Mouse (Mus musculus) R1 (cell line): ENCODE data around the gene Rnf39.

ENCODE experiments used
- DNase-seq: peaks from one replicate; pipeline ENCODE4 v3.0.0-alpha.2; 2018; ENCODE audit warnings: low read depth, low spot score

Gene Rnf39

DNA sequence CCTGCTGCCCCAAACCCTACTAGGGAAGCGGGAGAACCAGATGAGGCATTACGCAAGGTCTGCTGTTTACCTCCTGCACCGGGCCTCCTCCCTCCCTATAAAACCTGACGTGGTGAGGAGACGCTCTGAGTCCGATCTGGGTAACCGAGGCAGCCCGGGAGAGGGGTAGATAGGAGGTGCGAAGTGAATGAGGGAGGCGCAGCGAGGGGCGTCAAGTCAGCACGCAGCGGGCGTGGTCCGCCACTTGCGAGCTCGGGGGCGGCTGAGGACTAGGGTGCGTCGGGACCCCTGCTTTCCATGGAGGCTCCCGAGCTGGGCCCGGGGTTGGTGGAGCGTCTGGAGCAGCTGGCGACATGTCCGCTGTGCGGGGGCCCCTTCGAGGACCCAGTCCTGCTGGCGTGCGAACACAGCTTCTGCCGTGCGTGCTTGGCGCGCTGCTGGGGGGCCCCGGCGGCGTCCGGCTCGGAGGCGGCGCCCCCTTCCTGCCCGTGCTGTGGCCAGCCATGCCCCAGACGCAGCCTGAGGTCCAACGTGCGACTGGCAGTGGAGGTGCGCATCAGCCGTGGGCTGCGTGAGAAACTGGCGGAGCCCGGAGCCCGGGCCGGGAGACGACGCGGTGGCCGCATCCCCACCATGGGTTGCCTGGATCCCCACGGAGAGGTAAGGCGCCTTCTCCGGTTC lies at the start of gene Rnf39:
Gene Rnf39 (plus strand): TSS at position 128 of the 681 bp plus-strand sequence.
- DNase-seq = peak; percentile 61

- DNase-seq = no peak
Measured at GRCm38 (mm10) chr17:36893387-36893786, 49.3 kb upstream of the Rnf39 start.

DNA sequence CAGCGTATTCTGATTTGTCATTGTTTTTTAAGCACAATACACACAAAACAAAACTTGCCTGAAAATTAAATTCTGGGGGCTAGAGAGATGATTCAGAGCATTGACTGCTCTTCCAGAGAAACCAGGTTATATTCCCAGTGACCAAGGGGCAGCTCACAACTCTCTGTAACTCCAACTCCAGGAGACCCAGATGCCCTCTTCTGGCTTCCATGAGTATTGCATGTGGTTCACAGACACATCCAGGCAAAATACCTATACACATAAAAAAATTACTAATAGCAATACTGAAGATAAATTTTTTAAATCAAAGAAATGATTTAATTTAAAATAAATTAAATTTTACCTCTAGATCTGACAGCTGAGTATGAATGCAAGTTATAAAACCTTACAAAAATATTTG lies 46.1 kb upstream of the Rnf39 start:
- peak; percentile 69 for DNase-seq

- DNase-seq = no peak
Measured at GRCm38 (mm10) chr17:36897065-36897464, 45.7 kb upstream of the Rnf39 start.

GRCm38 (mm10) chr17:36897552-36898205 lies 45.0 kb upstream of the Rnf39 start, which contains the start of gene Trim31:
TSS of gene Trim31 (plus strand) at chr17:36898118.
- DNase-seq = no peak

GRCm38 (mm10) chr17:36899376-36899775 lies 43.3 kb upstream of the Rnf39 start:
- no peak for DNase-seq

DNA sequence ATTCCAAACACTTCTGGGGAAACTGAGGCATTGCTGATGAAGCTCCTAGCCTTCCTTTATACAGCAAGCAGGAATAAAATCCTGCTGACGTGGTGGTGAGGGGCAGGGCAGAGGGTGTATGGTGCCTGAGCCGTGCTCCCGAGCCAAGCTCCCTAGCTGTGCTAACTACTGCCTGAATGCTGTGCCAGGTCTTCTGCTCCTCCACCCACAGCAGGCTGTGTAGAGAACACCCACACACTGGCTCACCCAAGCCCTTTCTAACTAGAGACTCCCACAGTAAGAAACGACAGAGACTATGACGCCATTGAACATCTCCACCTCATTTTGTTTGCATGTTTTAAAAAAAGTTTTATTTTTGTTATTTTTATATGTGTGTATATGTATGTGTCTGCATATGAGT lies 42.7 kb upstream of the Rnf39 start:
- DNase-seq = no peak

- DNase-seq = no peak
Measured at GRCm38 (mm10) chr17:36900691-36901090, 42.0 kb upstream of the Rnf39 start.

- DNase-seq = no peak
Measured at GRCm38 (mm10) chr17:36903651-36904050, 39.1 kb upstream of the Rnf39 start.

DNA sequence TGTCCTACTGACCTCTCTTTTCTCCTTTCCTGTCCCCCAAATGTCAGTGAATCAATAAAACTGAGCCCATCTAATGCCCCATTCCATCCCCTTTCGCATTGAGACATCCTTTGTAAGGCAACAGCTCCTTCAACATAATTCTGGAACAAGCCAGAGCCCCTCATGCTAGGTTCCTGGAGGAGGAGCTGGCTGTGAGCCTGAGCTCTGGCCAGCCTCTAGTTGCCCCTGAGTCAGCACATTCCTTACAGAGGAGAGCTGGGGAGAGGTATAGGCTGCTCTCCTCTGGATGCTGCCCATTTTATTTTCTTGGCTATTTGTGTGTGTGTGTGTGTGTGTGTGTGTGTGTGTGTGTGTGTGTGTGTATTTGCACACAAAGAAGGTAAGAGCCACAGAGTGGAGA lies 34.5 kb upstream of the Rnf39 start:
- DNase-seq = no peak

GRCm38 (mm10) chr17:36909802-36910201 lies 32.9 kb upstream of the Rnf39 start:
- DNase-seq = peak; percentile 28

- no peak for DNase-seq
Measured at GRCm38 (mm10) chr17:36912031-36912430, 30.7 kb upstream of the Rnf39 start.

DNA sequence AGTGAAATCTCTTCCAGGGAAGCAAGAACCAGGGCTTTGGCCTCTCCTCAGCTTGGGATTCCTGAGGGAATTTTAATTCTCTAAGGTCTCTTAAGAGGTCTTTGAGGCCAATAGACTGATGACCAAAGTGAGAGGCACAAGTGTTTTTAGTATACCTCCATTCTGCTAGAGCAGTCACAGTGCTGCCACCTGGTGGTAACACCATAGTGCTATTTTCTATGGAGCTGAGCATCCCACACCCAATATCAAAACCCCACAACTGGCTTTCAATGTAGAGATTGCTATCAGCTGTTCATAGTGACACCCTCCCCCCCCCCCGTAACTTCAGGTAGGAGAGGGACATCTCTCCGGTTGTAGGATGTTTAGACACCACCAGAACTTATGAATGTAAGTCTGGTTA lies 28.6 kb upstream of the Rnf39 start:
- DNase-seq = peak; percentile 82

- peak; percentile 68 for DNase-seq
Measured at GRCm38 (mm10) chr17:36915076-36915475, 27.6 kb upstream of the Rnf39 start.

DNA sequence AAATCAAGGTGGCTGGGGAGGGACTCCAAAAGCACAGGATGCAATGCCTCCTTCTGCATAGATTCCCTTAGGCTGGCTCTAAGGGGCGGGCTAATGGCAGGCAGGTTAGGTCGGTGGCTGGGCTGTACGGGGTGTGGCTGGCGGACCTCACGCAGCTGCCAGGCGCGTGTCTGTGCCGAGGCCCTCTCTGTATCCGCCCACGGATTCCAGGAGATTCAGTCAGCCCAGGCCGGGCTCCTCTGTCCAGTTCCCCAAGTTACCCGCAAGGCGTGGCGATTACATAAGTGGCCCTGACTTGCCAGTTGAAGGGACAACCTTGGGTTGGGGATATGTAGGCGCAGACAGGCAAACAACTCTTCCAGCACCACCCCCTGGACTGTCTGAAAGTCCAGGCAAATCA lies 22.5 kb upstream of the Rnf39 start:
- DNase-seq = peak; percentile 55

DNA sequence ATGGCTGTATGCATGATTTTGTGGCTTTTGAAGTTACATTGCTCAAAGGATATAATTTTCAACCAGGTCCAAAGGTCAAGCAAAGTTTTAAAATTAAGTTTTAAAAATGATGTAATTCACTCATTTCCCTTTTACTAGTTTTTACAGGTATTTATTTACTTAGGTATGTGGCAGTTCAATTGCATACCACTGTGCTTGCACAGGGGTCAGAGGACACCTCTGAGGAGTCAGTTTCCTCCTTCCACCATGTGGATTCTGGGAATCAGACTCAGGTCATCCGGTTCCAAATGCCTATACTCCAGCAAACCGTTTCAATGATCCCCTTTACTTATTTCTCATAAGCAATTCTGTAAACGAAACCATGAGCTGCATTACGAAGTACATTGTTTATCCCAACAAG lies 20.0 kb upstream of the Rnf39 start:
- no peak for DNase-seq

GRCm38 (mm10) chr17:36923491-36923890 lies 19.2 kb upstream of the Rnf39 start:
- peak; percentile 86 for DNase-seq

DNA sequence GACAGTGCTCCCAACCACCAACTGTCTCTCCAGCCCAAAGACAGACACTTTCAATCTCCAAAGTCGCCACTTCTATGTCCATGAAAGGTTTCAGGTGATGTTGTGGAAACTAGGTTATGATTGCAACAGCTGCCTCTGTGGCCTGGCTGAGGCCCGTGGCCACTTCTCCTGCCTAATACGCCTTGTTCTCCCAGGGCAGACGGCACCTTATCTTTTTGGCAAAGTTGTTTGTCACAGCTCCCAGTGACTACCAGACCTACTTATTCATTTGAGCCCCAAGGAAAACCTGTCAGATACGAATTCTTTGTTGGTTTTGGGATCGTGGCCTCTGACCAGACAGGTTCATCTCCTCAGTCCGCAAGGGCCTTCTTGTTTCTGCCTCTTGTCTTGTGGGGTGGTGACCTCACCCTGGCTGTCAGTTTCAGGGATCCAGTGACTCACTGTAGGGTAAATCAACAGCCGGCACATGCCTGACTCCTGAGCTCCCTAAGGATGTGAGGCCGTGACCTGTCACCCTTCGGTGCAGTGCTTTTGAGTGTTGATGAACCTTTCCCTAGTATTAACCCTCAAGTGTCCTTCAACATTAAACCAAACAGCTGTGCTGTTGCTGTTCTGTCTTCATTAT lies 15.1 kb upstream of the Rnf39 start:
- DNase-seq = no peak

- no peak for DNase-seq
Measured at GRCm38 (mm10) chr17:36929236-36929932, 13.3 kb upstream of the Rnf39 start.

DNA sequence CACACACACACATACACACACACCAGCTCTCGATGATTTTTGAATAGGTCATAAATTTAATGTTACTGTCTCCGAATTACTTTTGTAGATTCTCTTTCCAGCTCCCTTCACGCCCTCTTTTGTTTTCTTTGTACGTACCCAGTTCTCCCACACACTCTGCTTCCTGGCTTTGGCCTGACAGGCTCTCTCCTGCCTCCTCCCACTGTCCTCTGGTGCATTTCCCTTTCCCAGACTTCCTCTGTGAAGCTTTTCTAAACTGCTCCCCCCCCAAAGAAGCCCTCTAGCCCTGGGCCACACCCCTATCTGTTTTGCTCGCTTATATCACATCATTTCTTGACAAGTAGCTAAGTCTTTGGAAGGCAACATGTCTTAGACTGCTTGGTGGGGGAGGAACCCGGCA lies 12.5 kb upstream of the Rnf39 start:
- DNase-seq = peak; percentile 76

GRCm38 (mm10) chr17:36931130-36931529 lies 11.6 kb upstream of the Rnf39 start:
- DNase-seq = no peak

- DNase-seq = no peak
Measured at GRCm38 (mm10) chr17:36931806-36932205, 10.9 kb upstream of the Rnf39 start.
